Mouse (Mus musculus) intestine, postnatal 0 days (tissue): ENCODE data around the gene Macf1. TPM values are rescaled to one million over a fixed set of nuclear protein-coding genes. Genes with fewer than 3 reads are reported as not detected.
A peak's percentile ranks its signal among the peaks of the same experiment; 100 is the strongest.

Experiments
- ATAC-seq: fragments of 200-750 bp; cut with Nextera tagmentation; 2 replicates; pipeline ENCODE4 v1.8.0; 2017; ENCODE audit warnings: mild to moderate bottlenecking, moderate TSS enrichment, moderate library complexity
- H3K27ac ChIP-seq: fragments of 300-500 bp; sonication (generic); 2 replicates; pipeline ENCODE4 v1.5.1; 2014; ENCODE audit warnings: mild to moderate bottlenecking, low read depth, low read length, moderate library complexity
- H3K27me3 ChIP-seq: fragments of 300-500 bp; sonication (generic); replicated peaks from 2 replicates; pipeline ENCODE4 v1.6.1; 2014; ENCODE audit warnings: low read length, mixed read lengths; ENCODE audit not compliant: control insufficient read depth, insufficient read depth
- H3K36me3 ChIP-seq: fragments of 300-500 bp; sonication (generic); 2 replicates; pipeline ENCODE4 v1.6.1; 2014; ENCODE audit warnings: mild to moderate bottlenecking, moderate library complexity; ENCODE audit not compliant: control insufficient read depth, insufficient read depth
- H3K4me1 ChIP-seq: fragments of 300-500 bp; sonication (generic); replicated peaks from 2 replicates; pipeline ENCODE4 v1.6.1; 2014; ENCODE audit warnings: antibody characterized with exemption, low read length, mixed read lengths; ENCODE audit not compliant: control insufficient read depth, insufficient read depth
- H3K4me2 ChIP-seq: fragments of 300-500 bp; sonication (generic); replicated peaks from 2 replicates; pipeline ENCODE4 v1.6.1; 2014; ENCODE audit warnings: low read depth, mild to moderate bottlenecking, moderate library complexity
- H3K4me3 ChIP-seq: fragments of 300-500 bp; sonication (generic); 2 replicates; pipeline ENCODE4 v1.5.1; 2014; ENCODE audit warnings: low read depth, low read length
- H3K9ac ChIP-seq: fragments of 300-500 bp; sonication (generic); 2 replicates; pipeline ENCODE4 v1.6.1; 2014; ENCODE audit warnings: mild to moderate bottlenecking, low read depth, low read length
- H3K9me3 ChIP-seq: fragments of 300-500 bp; sonication (generic); 2 replicates; pipeline ENCODE4 v1.6.1; 2016; ENCODE audit warnings: mixed run types; ENCODE audit not compliant: control insufficient read depth
- CTCF ChIP-seq: sonication (generic); IDR thresholded peaks from 2 replicates; pipeline ENCODE4 v1.5.1; 2016; ENCODE audit warnings: low read depth, mild to moderate bottlenecking, control low read depth, antibody characterized with exemption, moderate library complexity
- WGBS: fragments of 180-500 bp; shearing (Covaris S2); extraction: QIAGEN DNeasy Blood & Tissue Kit; methylation state at CpG from one replicate; pipeline ENCODE4 v1.1.7; 2014; 5-methylcytosine and 5-hydroxymethylcytosine counted together
- polyA plus RNA-seq: library from polyadenylated mRNA; unstranded; fragments of >200 nt; fragmentation: Nextera tagmentation; extraction: Ambion mirVana; gene quantifications from 2 replicates; pipeline ENCODE4 v1.2.1, GENCODE M21; 2015

Gene Macf1
- polyA plus RNA-seq, 1 experiment from 2014 or later = 17.3 TPM

- no peak overlapping the region for H3K4me2 ChIP-seq
- WGBS = 65% methylated on average over 1 of the region's 1 CpGs
- peaks cover 26% of the 10 kb centered on the region; the same call in 1 of the 2 replicates for H3K36me3 ChIP-seq
- no peak for TF ChIP-seq CTCF
- ATAC-seq = no peak
- H3K4me1 ChIP-seq = no peaks in the 10 kb centered on the region
- H3K9ac ChIP-seq = no peak overlapping the region
- no peak overlapping the region for H3K4me3 ChIP-seq
- no peaks in the 10 kb centered on the region for H3K27me3 ChIP-seq
- no peaks in the 10 kb centered on the region for H3K9me3 ChIP-seq
- H3K27ac ChIP-seq = no peak overlapping the region
These were observed 218.4 kb downstream of the Macf1 start for GRCm38 (mm10) chr4:123465799-123466198.

DNA sequence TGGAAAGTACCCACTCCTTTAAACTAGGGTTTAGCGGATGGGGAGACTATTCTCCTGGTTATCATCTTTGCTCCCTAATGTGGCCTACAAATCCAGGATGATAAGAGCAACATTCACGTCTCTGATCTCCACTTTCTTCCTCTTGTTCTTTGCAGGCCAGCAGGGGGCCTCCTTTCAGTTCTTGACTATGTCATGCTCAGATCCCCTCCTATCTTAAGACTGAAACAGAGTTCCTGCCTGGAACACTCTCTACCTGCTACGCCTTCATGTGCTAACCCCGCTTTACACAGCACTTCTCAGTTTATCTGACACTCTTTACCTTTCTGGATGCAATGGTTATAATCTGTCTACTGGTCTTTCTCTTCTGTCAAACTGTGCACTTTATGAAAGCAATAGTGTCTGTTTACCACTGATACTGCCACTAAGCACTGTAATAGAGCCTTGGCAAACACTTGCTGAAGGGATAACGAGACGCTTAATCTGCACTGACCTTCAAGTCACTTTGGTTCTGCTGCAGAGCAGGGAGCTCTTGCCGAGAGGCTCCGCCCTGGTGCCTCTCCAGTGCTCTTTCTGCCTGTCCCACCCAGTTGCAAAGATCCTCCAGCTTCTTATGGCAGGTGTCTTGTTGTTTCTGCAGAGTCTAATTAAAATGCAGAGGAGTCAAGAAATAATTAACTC is 223.4 kb downstream of the Macf1 start:
- no peak overlapping the region for H3K4me2 ChIP-seq
- no peak for ATAC-seq
- H3K36me3 ChIP-seq = peaks cover 44% of the 10 kb centered on the region
- no peak overlapping the region for H3K4me3 ChIP-seq
- peak; percentile 65 for TF ChIP-seq CTCF
- no peaks in the 10 kb centered on the region for H3K9me3 ChIP-seq
- H3K27me3 ChIP-seq = no peaks in the 10 kb centered on the region
- no peak overlapping the region for H3K27ac ChIP-seq
- H3K9ac ChIP-seq = no peak overlapping the region
- WGBS = 61% methylated on average over 8 of the region's 8 CpGs
- H3K4me1 ChIP-seq = no peaks in the 10 kb centered on the region

- no peak for TF ChIP-seq CTCF
- H3K9me3 ChIP-seq = no peaks in the 10 kb centered on the region
- H3K4me1 ChIP-seq = no peaks in the 10 kb centered on the region
- 56% methylated on average over 7 of the region's 7 CpGs for WGBS
- H3K4me3 ChIP-seq = no peak overlapping the region
- no peak for ATAC-seq
- H3K9ac ChIP-seq = no peak overlapping the region
- H3K36me3 ChIP-seq = peaks cover 53% of the 10 kb centered on the region
- H3K27me3 ChIP-seq = no peaks in the 10 kb centered on the region
- no peak overlapping the region for H3K4me2 ChIP-seq
- no peak overlapping the region for H3K27ac ChIP-seq
These were observed 229.1 kb downstream of the Macf1 start for GRCm38 (mm10) chr4:123454871-123455640.

GRCm38 (mm10) chr4:123453729-123454128 is 230.4 kb downstream of the Macf1 start:
- Histone ChIP-seq H3K9ac (no peak overlapping the region), H3K36me3 (peaks cover 64% of the 10 kb centered on the region), H3K27me3 (no peaks in the 10 kb centered on the region), H3K27ac (no peak overlapping the region), H3K4me1 (no peaks in the 10 kb centered on the region), H3K4me2 (no peak overlapping the region), H3K4me3 (no peak overlapping the region), H3K9me3 (no peaks in the 10 kb centered on the region)
- WGBS = 66% methylated on average over 1 of the region's 1 CpGs
- TF ChIP-seq CTCF = no peak
- ATAC-seq = no peak

- H3K4me1 ChIP-seq = no peaks in the 10 kb centered on the region
- H3K4me2 ChIP-seq = no peak overlapping the region
- H3K4me3 ChIP-seq = no peak overlapping the region
- no peaks in the 10 kb centered on the region for H3K9me3 ChIP-seq
- no peak for ATAC-seq
- H3K27ac ChIP-seq = no peak overlapping the region
- TF ChIP-seq CTCF = no peak
- peaks cover 66% of the 10 kb centered on the region for H3K36me3 ChIP-seq
- 90% methylated on average over 3 of the region's 3 CpGs for WGBS
- no peak overlapping the region for H3K9ac ChIP-seq
- H3K27me3 ChIP-seq = no peaks in the 10 kb centered on the region
These were observed 232.2 kb downstream of the Macf1 start for GRCm38 (mm10) chr4:123451991-123452390.

DNA sequence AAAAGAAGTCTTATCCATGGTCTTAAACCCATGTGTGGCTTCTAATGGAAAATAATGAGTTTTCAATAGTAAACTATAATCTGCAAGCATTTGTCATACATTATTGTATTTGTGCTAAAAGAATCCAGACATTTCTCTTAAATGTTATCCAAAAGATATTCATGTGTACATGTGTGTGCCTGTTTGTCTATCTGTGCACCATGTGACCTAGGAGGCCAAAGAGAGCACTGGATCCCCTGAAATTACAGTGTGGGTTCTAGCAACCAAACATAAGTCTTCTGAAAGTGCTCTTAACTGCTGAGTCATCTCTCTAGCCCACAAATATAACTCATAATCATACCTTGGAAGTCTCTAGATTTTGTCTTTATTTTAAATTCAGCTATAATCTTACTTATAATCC is 234.9 kb downstream of the Macf1 start:
- no peak for TF ChIP-seq CTCF
- no peak overlapping the region for H3K4me3 ChIP-seq
- H3K27me3 ChIP-seq = no peaks in the 10 kb centered on the region
- no peak overlapping the region for H3K4me2 ChIP-seq
- peaks cover 62% of the 10 kb centered on the region for H3K36me3 ChIP-seq
- ATAC-seq = no peak
- H3K9me3 ChIP-seq = no peaks in the 10 kb centered on the region
- H3K27ac ChIP-seq = no peak overlapping the region
- H3K4me1 ChIP-seq = no peaks in the 10 kb centered on the region
- no peak overlapping the region for H3K9ac ChIP-seq
